Mouse (Mus musculus) retina, embryonic 14.5 days (tissue): ENCODE data around the gene Camta1.

Experiments
- DNase-seq: peaks from one replicate; pipeline ENCODE4 v3.0.0-alpha.2; 2015; ENCODE audit warnings: low spot score

The Camta1 gene

DNA sequence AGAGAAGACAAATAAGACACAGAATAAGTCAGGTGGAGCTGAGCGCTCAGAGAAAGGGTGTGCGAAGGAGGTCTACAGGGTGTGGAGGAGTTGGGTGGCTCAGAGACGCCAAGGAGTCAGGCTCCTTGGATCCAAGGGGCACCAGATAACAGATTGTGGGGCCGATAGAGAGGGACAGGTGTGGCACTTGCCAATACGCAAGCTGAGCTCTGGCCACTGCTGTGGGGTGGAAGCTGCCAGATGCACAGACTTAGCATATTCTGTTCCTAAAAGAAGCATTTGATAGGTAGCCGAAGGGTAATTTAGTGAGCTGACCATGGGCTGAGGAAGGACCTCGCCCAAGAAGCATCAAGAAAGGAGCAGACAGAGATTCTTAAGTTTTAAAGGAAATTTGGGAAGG lies 177.1 kb downstream of the Camta1 start:
- DNase-seq, result no peak

DNA sequence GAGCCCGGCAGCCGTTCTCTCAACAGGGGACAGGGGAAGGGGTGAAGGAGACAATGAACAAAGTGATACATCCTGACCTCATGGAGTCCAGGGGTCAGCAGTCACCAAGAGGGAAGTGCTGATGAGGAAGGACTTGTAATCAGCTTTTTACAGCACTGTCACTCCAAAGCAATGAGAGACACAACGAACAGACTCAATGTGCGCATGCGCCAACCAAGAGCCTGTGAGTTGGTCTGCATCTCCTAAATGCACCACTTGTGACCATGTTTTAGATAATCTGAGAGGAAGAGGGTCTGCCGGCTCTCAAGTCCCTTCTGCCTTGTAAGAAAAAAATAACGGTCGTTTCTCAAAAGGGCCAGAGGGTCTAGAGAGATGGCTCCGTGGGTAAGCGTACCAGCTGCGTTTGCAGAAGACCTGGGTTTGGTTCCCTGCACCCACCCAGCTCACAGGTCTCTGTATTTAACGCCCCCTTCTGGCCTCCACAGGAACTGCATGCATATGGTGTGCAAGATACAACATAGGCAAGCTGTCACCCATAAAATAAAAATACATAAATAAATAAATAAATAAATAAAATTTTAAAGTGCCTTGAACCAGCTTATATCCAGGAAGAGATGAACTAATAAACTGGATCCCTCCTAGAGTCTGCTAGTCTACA lies 178.7 kb downstream of the Camta1 start:
- no peak for DNase-seq

DNA sequence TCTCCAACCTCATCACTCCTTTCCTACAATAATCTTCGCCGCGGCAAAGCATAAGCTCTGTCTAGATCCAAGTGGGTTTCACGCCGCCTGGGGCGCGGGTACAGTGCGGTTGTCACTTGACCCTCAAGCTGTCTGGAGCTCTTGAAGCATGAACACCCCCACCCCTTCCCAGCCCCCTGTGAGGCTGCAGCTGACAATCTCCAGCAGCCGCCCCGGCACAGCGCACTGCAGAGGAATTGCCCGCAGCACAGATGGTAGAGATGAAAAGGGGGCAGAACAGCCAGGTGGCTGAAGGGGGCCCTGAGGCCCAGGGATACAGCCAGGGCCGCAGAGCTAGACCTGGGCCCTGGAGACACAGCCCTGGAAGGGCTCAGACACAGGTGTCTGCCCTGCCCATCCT lies 189.2 kb downstream of the Camta1 start:
- DNase-seq, result peak; percentile 32

DNA sequence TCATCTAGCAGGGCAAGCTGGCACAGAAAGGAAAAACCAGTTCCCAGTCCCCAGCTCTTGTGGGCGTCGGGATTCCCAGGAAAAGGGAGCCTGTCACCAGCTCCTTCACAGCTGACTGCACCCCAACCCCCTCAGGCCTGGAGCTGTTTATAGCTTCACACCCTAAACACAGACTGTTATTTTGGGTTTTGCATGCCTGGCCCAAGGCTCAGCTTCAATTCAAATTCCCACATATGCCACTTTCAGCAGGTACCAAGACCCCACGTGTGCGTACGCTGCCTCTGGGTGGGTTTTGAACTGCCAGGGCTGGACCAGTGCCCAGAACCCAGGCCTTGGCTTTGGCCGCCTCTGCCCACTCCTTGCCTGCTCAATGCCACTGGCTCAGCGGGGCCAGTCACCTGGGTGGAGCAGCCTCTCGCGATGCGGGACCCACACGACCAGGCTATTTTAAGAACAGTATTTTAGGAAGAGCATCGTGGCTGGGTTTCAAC lies 195.2 kb downstream of the Camta1 start:
- DNase-seq, result no peak

DNA sequence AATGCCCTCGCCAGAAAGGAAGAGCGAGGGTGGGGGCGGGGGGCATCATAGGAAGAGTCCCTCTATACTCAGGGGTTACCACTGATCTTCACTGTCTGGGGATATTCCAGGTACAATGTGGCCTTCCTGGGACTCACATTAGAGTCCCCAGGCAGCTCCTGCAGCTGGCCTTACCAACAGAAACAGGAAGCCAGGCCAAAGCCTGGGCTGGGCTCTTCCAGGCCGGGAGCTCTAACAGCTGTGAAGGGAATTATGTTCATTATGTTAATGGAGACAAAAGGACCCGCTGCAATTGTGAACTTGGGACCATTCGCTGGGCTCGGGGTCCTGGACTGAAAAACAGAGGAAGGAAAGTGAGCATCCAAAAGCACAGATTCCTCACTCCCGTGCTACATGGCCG lies 200.2 kb downstream of the Camta1 start:
- no peak for DNase-seq

DNA sequence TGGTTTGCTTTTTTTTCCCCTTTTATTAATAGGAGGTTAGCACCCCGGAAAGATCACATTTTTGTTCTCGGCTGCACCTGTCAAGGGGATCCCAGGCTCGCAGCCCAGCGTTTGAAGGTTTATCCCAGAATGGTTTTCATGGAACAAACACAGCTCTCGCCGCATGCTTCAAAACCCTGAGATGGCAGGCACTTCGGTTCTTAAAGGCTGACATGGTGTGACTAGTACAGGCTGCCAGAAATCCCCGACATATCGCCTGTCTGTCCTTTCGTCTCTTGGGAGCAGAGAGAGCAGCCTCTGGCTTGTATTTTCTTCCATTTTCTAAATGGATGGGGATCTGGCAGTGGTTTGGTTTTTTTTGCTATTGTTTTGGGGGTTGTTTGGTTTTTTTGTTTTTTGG lies 205.2 kb downstream of the Camta1 start:
- no peak for DNase-seq

DNA sequence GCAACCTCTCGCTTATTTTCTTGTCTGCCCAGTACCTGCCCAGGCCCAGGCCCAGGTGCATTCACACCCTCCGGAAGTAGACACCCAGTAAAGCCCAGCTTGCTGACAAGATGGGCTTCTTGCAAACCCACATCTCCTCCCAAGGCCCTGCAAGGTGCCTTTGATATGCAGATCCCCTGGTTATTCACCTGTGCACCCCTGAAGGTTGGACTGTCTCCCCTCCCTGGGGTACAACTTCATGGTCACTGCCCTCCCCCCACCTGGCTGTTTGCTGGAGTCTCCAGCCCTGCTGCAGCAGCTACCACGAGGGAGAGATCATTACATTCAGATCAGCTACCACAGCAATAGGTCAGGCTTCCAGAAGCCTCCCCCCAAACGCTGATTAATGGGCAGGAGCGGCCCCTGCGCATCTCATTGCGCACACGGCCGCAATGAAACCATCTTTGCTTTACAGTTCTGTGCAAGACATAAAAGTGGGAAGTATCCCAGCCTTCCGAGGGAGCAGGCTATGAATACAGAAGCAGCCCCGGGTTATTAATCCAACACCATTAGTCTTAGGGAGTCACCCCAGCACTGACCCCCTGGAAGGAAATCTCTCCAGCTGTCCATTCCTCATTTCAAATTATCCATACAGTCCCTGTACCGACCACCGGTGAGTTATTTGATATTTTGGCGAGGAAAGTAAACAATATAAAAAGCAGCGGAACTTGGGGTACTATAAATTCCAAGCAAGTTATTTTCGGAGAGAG lies 205.9 kb downstream of the Camta1 start:
- DNase-seq, result no peak

DNA sequence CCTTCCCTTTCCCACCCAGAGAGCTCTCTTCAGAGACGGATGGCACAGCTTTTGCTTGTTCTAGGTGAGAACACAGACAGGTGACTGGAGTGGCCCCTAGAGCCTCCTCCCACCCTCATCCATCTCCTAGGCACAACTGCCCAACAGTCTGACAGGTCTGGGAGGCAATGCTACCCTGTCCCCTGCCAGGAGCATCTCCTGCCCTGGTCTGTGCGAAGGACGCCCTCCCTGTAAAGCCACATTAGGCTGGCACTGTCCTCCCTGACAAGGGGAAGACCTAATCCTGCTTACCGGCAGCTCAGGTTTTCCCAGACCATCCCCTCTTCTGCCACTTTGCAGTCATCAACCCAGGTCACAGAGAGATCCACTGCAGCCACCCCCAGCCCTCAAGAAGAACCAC lies 206.4 kb downstream of the Camta1 start:
- no peak for DNase-seq

DNA sequence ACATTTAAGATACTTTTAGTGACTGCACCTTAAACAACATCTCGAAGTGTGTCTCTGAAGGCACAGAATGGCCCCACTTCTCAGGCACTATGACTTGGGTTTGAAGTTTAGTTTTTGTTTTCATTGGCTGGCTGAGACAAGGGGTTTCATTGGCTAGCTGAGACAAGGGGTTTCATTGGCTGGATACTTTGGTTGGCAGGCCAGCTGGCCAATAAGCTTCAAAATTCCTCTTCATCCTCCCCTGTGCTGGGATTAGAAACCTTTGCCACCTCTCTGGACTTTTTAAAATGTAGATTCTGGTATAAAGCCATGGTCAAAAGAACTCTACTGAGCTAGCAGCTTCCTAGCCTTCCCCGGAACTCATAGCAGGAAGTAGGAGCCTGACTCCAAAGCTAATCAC lies 219.3 kb downstream of the Camta1 start:
- DNase-seq, result no peak

DNA sequence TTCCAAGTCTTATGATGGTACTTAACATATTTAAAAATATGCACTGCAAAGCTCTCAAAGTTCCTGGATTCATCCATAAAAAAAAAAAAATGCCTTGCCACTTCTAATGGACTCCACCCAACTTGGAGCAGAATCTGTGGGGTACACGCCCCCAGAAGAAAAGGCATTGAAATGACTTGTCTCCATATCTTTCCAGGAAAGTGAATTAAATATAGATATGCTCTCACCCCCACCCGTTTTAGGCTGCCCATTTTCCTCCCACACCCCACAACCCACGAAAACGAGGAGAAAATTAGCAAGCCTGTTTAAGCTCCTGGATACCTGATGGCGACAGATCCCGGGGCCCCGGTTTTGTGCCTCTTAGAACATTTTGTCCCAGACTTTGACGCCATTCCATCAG lies 220.7 kb downstream of the Camta1 start:
- DNase-seq, result no peak

DNA sequence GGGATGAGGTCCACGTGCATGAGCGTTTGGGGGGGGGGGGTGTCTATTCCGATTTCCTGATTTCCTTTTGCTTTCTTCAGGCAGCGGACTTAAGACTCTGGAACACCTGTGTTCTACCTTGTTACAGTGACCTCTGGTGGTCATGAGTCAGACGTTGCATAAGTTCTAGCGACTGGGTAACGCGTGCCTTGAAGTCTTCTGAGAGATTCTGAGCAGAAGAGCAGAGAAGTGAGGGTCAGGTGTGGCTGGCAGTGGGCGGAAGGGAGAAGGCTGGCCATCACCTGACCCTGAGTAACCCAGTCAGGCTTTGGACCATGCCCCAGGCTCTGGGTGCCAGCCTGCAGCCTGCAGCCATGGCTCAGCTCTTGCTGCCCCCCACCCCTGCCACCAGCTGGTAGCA lies 222.7 kb downstream of the Camta1 start:
- peak; percentile 68 for DNase-seq

DNA sequence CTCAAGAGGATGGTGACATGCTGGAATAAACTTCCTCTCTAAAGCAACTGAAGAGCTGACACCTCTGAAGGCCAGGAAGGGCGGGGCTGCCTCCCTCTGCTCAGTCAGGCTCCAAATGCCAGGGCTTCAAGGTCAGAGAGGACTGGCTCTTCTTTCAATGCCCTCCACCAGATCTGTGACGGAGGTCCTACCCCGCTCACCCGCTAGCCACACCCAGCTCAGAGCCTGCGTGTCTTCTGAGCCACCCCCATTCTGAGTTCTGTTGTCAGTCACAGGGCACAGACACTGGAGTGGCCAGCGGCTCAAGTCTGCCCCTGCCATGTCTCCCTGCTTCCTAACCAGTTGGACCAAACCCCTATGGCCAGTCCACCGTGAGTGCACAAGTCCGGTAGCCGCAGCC lies 224.3 kb downstream of the Camta1 start:
- DNase-seq, result no peak

DNA sequence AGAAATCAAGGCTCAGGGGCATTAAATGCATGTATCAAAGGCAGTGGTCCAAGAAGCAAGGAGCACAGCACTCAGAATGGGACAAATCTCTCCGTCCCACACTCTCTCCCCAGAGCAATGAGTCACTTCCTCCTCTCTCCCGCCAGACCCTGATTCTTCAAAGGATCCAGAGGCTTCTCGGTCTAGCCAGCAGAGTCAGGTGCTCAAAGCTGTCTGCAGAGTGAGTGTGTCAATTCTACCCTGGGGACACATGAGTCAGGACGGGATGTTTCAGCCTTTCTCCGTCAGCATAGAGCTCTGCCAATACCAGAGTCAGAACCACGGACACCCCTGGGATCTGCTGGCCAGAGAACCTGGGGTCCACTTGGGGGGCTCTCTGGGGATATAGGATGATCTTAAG lies 226.9 kb downstream of the Camta1 start:
- no peak for DNase-seq

DNA sequence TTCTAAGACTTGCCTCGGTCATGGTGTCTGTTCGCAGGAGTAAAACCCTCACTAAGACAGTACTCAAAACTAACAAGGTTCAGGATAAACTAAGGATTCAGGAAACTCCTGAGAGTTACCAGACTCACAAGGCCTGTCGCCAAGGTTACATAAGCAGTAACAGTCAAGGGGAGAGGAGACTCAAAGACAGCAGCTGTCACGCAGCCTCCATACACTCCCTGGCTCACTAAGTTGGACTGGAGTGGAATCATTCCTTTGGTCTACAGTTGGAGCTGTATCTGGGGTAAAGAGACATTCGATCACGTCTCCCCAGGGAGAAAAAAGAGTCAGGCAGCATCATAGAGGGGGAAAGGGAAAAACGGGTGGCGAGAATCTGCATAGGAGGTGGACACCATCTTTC lies 227.9 kb downstream of the Camta1 start:
- DNase-seq, result no peak

DNA sequence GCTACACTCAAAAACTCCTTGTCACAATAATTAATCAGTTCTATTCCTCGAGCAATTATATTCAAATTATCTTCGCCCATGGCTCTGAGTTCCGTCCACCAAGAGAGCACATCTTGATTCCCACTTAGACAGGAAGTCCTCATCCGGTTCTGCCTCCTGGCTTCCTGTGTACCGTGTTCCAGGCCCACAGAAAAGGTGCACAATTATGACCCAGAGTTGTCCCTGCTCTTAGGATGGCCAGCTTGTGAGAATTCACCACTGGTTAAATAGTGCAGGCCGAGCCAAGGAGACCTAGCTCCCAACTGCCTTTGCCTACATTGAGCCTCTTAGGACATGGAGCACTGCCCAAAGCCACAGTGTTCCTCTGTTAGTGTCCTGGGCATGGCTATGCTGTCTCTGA lies 229.4 kb downstream of the Camta1 start:
- no peak for DNase-seq

DNA sequence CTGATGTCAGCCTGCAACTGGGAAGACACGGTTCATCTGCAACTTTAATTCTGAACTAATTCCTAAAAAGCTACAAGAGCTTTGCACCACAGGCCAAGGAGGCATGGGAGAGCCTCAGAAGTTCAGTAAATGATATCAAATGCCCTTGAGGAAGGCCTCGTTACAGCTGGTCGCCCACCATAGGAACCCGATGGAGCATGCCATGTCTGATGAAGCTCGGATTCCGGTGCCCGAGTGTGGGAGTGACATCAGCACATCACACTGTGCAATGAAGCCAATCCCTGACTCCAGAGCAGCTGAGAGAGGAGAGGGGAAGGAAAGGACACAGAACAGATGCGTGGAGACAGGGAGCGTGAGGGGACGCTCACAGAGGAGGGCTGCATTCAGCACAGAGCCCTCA lies 231.0 kb downstream of the Camta1 start:
- DNase-seq, result no peak

DNA sequence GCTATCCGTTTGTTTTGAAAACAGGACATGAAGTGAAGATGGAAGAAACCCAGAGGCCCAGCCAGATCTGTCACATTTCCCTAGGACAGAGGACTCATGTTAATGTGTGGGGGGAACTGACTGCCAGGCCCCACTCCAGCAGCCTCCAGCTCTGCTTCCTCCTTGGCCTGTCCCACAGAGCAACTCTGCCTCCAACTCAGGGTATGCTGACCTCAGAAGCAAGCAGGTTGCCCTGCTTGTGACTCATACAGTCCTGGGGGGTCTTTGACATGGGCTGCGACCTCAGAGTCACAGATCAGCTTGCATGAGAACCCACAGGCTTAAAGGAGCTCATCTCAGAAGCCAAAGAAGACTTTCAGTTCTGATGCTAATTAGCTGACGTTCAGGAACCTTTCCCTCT lies 231.4 kb downstream of the Camta1 start:
- DNase-seq, result no peak

DNA sequence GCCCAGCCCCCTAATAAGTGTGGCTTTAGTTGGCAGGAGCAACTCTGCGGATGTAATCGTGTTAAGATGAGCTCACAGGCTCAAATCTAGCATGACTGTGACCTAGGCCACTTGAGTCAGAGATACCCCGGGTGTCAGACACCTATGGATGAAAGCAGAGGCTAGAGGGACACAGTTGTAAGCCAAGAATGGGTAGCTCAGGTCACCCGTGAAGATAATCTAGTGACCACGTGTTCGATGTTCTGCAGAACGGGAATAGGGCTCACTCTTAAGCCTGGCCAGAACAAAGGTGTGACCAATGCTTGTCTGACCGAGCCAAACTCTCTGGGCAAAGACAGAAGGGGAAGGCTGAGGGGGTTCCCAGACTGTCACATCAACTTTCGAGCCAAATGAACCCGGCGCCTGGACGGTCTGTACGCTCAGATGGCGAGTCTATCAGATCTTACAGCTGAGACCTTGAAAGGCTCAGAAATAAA lies 242.1 kb downstream of the Camta1 start:
- peak; percentile 30 for DNase-seq

DNA sequence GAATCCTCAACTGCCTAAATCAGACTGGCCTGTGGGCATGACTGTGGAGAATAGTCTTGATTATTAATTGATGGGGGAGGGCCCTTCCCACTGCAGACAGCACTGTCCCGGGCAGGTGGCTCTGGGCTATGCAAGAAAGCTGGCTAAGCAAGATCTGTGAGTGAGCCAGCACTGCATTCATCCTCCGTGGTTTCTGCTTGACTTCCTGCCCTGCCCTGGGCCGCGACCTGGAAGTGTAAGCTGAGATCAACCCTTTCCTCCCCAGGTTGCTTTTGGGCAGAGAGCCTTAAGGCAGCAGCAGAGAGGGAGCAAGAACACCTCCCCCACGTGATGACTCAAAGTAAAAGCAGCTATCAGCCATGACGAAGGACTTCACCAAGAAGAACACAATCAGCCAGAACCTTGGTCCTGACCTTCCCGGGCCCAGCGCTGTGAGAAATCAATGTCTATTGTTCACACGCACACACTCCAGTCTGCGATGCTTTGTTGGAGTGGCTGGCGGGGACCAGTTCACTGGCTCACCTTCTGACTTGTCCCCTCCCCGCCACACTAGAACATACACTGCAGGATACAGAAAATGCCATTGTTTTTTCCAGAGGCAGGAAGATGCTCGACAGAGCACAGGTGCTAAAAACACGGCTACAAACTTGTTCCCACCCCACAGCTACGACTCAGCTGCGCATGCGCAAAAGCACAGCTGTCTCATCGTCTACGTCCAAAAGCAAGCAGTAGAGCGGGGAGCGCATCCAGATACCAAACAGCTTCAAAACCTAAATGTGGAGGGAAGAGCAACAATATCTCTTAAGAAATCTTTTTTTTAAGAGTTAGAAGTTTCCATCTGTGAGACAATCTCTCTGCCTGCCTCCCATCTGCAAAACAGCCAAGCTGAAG lies 243.0 kb downstream of the Camta1 start:
- DNase-seq, result peak; percentile 27

DNA sequence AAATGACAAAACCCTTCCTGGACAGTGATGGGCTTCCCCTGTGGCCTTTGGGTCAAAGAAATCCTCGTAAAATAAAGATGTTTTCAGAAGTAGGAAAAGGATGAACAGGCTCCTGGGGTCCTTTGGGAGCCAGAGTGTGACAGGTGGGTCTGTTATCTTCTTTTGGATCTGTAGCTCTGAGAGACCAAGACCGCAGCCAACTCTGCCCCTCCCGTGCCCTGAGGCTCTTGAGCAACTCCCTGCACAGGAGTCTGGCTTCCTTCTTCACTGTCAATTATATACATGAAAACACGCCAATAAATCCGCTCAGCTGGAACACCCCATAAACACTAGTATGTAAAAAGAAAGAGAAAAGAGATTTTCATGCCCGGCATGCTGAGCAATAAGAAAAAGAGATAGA lies 250.1 kb downstream of the Camta1 start:
- DNase-seq, result no peak

DNA sequence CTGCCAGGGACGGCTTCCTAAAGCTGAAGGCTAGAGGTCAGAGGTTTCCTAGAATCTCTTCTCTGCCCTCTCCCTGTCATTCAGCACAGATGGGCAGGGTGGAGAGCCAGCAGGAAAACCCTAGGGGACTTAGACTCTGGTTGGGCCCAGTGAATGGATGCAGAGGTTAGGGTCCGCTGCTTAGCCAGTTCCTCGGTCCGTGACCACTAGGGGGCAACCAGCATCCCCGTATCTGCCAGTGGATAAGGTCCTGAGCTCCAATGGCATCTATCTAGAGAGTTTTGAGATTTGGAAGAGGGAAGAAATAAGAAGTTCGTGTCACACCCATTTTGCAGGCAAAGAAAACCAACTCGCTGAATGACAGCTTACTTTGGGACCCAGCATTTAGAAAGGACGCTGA lies 251.4 kb downstream of the Camta1 start:
- DNase-seq, result peak; percentile 82

DNA sequence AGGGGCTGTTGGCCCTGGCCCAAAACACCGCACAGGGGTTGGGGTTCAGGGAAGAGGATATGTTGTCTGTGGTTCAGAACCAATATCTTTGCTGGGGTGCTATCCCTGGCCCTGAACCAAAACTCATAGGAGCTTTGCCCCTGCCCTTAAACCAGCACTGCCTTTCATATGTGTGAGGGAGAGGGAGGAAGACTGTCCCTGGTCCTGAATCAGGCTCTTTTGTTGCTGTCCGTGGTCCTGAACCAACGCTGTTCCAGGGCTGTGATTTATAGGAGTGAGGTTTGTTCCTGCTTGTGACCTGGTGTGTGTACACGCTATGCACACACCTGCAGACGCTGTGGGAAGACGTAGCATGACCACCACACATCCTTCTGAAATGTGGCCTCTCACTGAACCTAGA lies 256.8 kb downstream of the Camta1 start:
- peak; percentile 80 for DNase-seq

DNA sequence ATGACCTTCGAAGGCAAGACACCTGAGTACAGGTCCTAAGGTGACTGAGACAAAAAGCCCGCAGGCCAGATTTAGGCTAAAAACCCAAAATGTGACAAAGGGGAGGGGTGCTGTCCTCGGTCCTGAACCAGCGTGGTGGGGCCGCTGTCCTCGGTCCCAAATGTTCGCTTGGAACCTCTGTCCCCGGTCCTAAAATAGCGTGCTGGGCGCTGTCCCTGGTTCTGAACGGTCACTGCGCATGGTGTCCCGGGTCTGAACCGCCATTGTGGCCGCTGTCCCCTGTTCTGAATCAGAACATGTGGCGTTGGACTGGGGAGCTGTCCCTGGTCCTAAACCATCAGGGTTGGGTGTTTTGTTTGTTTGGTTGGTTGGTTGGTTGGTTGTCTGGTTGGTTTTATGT lies 257.2 kb downstream of the Camta1 start:
- peak; percentile 86 for DNase-seq
